Mouse (Mus musculus) brown adipose tissue, adult 24 weeks (tissue): Measurements from ENCODE around the gene Apc2. TPM values are rescaled to one million over a fixed set of nuclear protein-coding genes. Genes with fewer than 3 reads are reported as not detected.
A peak's percentile ranks its signal among the peaks of the same experiment; 100 is the strongest.

ENCODE experiments used
- H3K27ac ChIP-seq: fragments of 200-500 bp; replicated peaks from 2 replicates; pipeline ENCODE4 v1.5.1; 2012; ENCODE audit warnings: low read depth, mild to moderate bottlenecking, low read length
- H3K4me1 ChIP-seq: fragments of 200-500 bp; 2 replicates; pipeline ENCODE4 v1.6.1; 2012; ENCODE audit warnings: low read length, mixed read lengths; ENCODE audit not compliant: control insufficient read depth, insufficient read depth, insufficient read length
- H3K4me3 ChIP-seq: fragments of 200-500 bp; 2 replicates; pipeline ENCODE4 v1.5.1; 2012; ENCODE audit warnings: low read depth, mild to moderate bottlenecking, low read length, moderate library complexity; ENCODE audit not compliant: insufficient read depth
- polyA plus RNA-seq: library from polyadenylated mRNA; stranded (reverse); fragments of >200 nt; gene quantifications from 2 replicates; pipeline ENCODE4 v1.2.4, GENCODE M21; 2012; ENCODE audit not compliant: missing spikeins, insufficient read depth, insufficient read length

The Apc2 gene
- polyA plus RNA-seq, 1 experiment: not detected

DNA sequence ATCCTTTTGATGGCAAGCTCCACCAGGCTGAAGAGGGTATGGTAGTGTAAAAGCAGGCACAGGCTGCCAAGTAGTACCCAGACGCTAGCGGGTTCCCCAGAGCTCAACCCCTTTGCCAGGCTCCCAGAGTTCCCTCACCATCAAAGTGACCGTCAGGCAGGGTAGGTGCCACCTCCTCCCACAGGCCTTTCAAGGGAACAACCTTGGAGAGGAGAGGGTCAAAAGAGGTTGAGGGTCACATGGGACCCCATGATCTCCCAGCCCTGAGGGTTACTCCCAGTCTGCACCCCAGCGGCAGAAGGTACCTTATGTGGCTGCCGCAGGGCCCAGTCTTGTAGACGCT is 36.3 kb upstream of the Apc2 start:
- H3K4me1 ChIP-seq: peaks cover 12% of the 10 kb centered on the region
- H3K27ac ChIP-seq: no peak overlapping the region
- H3K4me3 ChIP-seq: no peak overlapping the region

DNA sequence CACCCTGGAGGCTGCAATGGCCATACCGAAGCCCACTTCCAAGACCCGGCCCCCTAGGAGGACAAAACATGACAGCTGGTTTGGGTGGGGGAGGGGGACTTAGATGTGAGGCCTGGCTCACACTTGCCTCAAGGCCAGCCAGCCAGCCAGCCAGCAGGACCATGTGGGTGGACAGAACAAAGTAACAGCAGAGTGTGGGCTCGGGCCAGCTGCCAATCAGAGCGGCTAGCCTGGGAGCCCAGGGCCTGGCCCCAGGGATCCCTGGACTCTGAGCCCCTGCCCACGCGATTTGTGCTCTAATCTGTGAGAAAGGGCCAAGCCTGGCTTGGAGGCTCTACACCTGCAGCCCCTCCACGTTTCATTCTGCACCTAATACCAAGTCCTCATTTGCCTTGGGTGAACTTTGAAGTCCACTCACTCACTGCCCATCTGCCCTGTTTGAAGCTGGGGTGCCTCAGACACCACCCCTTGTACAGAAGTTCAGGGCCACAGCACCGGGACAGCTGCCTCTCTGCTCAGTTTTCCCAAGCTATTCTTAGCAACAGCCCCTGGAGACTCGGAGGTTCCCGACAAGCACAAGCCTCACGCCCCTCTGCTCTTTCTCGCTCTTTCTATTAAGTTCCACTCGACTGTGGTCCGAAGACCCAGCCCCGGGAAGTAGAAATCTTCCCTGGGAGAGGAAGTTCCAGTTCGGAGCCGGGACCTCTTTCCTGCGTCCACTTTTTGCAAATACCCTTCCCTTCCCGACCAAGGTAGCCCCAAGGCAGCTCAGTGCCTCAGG is 35.7 kb upstream of the Apc2 start:
- Histone ChIP-seq H3K27ac (peak overlapping the region; percentile 32; the same call in 1 of the 2 replicates), H3K4me3 (peak overlapping the region; percentile 67), H3K4me1 (peaks cover 12% of the 10 kb centered on the region)

DNA sequence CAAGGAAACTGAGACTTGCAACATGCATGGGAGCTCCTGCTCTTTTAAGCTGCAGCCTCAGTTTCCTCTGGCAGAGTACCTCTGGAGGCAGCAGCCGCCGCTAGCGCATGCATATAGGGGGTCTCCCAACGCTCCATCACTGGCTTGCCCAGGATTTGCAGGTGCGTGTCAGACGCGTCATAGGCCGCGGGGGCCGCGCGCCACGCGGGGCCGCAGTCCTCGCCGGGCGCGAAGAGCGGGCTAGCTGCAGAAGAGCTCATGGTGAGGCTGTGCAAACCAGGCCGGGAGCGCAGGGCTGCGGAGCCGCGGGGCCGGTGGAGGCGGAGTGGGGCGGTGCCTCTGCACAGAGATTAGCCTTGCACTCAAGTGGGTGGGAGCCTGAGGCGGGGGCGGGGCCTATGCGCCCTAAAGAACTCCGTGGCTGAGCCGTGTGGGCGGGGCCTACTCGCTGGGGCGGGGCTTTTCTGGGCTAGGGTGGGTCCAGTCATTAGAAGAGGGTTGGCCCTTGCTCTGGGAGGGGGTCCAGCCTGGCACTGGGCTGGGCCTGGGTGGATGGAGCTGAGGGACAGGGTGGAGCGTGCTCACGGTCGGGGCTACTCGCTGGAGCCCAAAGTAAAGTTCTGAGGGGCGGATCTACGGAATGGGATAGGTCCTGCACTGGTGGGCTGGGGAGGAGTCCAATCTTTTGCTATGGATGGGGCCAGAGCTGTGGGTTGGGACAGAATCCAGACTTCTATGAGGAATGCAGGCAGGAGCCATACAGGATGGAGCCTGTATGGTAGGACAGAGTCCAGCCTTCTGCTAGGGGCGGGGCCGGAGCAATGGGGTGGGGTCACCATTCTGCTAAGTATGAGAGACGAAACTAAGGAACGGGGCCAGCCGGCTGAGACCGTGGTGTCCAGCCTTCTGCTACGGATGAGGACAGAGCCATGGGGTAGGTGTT is 34.9 kb upstream of the Apc2 start, which contains the start of the genes Gamt and Dazap1:
Gene Gamt (minus strand): TSS at position 371 of the 943 bp plus-strand sequence.
Gene Dazap1 (plus strand): TSS at position 845 of the 943 bp plus-strand sequence.
- peak within 1 kb of the TSS; percentile 99 for H3K27ac ChIP-seq
- peak within 1 kb of the TSS; percentile 73 for H3K4me3 ChIP-seq
- peaks cover 12% of the 10 kb centered on the region for H3K4me1 ChIP-seq

DNA sequence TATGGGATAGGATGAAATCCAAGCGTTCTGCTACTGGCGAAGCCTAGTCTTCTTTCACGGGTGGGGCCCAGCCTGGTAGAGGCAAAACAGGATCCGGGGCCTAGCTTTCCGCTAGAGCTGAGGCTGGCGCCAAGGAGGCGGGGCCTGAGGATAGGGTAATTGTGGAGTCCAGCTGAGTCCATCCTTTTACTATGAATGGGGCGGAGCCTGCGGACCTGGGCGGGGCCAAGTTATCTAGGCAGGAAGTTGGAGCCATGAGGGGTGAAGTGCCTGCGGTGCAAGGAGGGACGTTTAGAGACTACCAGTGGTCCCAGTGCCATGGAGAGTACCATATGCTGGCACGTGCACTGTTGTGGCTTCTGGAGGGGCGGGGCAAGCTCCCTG is 34.2 kb upstream of the Apc2 start:
- Histone ChIP-seq H3K4me3 (peak overlapping the region; percentile 73), H3K4me1 (peaks cover 15% of the 10 kb centered on the region), H3K27ac (peak overlapping the region; percentile 99)

DNA sequence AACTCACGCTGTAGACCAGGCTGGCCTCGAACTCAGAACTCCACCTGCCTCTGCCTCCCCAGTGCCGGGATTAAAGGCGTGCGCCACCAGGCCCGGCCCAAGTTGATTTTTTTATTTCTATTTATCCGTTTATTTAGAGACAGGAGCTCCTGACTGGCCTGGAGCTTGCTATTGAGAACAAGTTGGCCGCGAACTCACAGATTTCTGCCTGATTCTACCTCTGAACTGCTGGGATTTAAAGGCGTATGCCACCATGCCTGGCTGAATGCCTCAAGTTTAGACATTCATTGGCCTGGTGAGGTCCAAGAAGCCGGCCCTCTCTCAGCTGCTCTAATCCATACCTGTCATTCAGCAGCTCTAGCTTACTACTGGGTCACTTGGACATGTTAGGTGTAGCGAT is 33.6 kb upstream of the Apc2 start:
- Histone ChIP-seq H3K4me1 (peaks cover 18% of the 10 kb centered on the region), H3K4me3 (no peak overlapping the region), H3K27ac (0 out of 2 replicates have a peak overlapping the region, but pooled peaks have one; percentile 2)

DNA sequence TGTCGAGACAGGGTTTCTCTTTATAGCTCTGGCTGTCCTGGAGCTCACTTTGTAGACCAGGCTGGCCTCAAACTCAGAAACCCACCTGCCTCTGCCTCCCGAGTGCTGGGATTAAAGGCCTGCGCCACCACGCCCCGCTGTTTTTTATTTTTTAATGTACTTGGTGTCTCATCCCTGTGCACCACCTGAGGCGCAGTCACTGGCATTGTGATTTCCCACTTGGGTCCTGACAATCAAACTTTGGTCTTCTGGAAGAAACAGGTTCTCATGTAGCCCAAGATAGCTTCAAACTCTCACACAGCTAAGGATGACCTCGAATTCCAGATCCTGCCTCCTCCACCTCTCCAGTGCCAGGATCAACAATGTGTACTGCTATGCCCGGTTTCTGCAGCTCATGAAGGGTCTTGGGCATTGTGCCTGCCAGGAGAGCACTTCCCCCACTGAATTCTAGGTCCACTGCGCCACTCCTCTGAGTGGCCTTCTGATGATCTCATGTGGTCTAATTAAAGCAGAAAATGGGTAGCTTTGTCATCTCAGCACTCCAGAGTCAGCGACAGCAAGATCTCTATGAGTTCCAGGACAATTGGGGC is 32.9 kb upstream of the Apc2 start:
- peaks cover 25% of the 10 kb centered on the region for H3K4me1 ChIP-seq

DNA sequence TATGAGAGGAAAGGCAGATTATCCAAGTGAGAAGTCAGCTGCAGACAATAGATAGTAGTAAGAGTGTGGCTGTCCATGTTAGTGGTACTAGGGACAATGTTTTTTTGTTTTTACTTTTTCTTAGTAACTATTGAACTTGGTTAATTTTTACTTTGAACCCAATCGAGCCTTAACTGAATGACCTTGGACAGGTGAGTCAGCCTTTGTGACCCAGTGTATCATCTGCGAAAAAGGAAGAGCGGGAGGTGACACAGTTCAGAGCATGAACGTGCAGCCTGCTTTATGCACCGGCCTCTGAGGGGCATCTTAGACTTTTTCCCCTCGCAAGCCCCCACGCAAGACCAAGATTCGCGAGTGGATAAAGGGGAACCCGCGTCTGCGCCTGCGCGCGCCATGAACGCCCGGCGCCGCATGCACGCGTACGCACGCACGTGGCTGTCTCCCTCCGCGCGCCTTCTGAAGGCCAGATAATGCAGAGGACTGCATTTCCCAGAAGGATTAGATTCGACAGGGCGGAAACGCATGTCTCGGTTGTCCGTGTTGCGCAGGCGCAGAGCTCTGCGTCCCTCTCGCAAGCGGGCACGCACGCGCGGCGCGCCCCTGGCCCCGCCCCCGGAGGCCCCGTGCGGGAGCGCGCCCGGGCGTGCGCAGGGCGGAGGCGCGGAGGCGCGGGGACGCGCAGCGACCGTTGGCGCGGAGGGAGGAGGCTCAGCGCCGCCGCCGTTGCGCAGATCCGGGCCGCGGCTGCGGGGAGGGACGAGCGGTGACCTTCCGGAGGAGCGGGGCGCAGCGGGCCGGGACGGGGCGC is 31.2 kb upstream of the Apc2 start:
- peaks cover 26% of the 10 kb centered on the region for H3K4me1 ChIP-seq
- peak overlapping the region; percentile 97 for H3K27ac ChIP-seq
- H3K4me3 ChIP-seq: peak overlapping the region; percentile 98

More for the DNA sequence above, 32.9 kb upstream of the Apc2 start:
- H3K4me3 ChIP-seq: no peak overlapping the region
- no peak overlapping the region for H3K27ac ChIP-seq

DNA sequence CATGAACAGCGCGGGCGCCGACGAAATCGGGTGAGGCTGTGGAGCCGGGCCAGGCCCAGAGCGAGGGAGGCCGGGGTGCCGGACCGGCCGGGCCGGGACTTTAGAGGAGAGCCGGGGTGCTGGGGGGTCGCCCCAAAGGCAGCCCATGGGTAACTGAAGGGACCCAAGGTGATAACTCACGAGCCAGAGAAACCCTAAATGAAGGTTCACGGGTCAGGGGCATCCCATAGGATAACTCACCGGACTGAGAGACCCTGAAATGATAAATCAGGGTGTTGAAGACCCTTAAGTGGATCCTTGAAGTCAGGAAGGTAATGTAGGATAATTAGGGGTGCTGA is 30.7 kb upstream of the Apc2 start:
- Histone ChIP-seq H3K4me1 (peaks cover 24% of the 10 kb centered on the region), H3K4me3 (peak overlapping the region; percentile 98), H3K27ac (peak overlapping the region; percentile 97)

DNA sequence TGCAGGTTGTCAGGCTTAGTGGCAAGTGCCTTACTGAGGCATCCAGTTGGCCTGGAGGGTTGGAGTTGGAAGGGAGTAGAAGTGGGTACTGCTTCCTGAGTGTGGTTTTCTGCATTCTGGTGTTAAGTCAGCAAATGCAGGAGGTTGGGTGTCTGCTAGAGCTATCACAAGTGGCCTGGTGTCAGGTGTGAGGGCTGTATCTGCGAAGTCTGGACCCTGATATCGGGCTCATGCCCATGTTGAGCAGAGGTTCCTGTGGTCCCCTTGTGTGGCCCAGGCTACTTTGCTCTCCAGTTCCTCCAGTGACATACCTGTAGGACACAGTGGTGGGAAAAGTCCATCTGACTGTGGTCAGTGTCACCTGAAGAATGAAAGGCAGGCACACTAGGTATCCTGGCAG is 25.7 kb upstream of the Apc2 start:
- H3K4me1 ChIP-seq: peaks cover 44% of the 10 kb centered on the region
- H3K27ac ChIP-seq: 0 out of 2 replicates have a peak overlapping the region, but pooled peaks have one; percentile 28
- no peak overlapping the region for H3K4me3 ChIP-seq

DNA sequence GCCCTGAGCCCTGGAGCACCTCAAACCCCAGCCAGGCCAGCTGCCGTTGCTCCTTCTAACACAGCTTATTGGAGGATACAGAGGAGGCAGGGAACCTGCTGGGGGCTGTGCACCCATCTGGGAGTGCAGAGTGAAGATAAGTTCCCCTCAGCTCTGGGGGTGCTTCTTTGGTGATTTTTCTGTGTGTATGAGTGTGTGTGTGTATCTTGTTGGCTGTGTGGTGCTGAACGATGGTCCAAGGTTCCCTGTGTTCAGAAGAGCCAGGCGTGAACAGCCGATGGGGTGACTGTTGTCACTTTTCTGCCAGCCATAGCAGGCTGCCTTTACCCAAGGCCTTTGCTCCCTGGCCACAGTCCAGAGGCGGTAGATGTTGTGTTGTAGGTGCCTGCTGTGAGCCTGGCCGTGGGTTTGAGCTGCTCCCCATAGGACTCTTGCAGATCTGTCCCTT is 25.0 kb upstream of the Apc2 start:
- Histone ChIP-seq H3K4me1 (peaks cover 44% of the 10 kb centered on the region), H3K4me3 (no peak overlapping the region)

DNA sequence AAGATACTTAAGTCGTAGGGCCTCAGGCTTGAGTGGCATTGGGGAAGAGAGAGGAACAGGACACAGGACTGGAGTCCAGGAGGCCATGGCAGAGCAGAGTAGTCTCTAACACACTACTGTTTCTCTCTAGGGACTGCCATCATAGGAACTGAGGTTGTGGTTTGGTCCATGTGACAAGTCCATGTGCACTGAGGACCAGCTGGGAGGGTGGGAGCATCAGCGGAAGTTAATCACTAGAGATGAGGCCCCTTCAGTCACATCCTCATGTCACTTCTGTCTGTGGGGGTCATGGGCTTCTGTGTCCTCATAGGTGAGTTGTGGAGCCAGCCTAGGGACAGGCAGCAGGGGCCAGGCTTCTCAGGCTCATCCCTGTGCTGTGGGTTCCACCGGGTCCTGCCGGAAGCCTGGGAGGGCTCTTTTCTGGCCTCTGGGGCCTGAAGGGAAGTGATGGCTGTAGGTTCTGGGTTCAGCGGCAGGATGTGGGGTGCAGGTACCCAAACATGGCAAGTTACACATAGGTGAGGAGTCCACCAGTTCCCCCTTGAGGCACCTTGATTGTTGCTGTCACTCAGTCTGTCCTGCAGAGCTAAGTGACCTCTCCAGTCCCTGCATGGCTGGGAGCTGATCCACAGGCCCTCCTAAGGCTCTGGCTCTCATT is 24.5 kb upstream of the Apc2 start:
- Histone ChIP-seq H3K4me3 (no peak overlapping the region), H3K4me1 (peaks cover 42% of the 10 kb centered on the region), H3K27ac (peak overlapping the region; percentile 28; the same call in 1 of the 2 replicates)

More for the DNA sequence above, 25.0 kb upstream of the Apc2 start:
- peak overlapping the region; percentile 28; the same call in 1 of the 2 replicates for H3K27ac ChIP-seq

DNA sequence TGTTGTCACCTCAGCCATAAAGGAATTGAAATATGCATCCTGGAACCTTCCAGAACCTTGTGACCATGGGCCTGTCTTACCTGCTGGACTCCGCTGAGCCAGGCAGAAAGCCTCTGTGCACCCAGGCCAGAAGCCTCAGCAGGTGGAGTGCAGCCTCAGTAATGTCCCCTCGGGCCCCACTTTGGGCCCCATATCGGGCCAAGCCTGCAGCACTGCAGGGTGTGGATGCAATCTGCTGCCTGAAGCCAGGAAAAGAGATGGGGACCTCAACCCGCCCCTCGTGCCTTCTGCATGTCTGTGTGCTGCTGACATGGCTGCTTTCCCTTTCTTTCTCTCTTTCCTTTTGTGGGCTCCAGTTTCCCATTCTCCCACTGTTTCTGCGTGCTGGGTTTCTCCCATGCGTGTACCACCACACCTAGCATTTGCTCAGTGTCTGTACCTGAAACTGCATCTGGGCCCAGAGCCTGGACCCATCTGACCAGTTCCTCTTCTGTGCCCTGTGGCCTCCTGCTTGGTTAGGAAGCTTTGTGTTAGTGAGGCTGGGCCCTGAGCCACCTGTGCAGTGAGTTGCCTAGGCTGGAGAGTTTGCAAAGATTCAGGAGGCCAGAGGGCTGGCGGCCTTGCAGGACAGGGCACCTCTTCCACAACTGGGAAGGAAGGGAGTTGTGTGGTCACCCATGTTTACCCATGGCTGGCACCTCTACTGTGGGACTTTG is 23.7 kb upstream of the Apc2 start:
- Histone ChIP-seq H3K27ac (no peak overlapping the region), H3K4me3 (no peak overlapping the region), H3K4me1 (peaks cover 39% of the 10 kb centered on the region)

DNA sequence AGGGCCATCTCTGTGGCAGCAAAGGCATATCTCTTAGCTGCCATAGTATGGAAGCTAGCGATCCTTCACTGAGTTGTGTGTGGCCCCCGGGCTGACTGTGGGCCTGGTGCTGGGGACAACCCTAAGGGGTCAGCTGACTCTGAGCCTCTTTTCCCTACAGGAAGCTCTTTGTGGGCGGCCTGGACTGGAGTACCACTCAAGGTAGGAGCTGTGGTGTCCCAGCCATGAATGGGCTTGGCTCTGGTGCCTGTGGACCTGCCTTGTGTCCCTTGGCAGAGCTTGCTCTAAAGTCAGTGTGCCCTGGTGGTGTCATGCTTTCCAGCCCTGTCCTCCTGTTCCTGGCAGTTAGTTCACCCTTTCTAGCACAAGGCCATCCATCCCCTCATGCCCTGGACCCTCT is 21.9 kb upstream of the Apc2 start:
- Histone ChIP-seq H3K27ac (no peak overlapping the region), H3K4me3 (no peak overlapping the region), H3K4me1 (peaks cover 27% of the 10 kb centered on the region)
